Mouse (Mus musculus) small intestine, adult 2 months (tissue): Measurements from ENCODE around the gene Ldlr.

Source experiments
- CTCF ChIP-seq: fragments of 200-500 bp; IDR thresholded peaks from 2 replicates; pipeline ENCODE4 v1.5.1; 2012; ENCODE audit warnings: low read depth, mild to moderate bottlenecking, control low read depth, inconsistent platforms, low read length, moderate library complexity, mixed read lengths; ENCODE audit not compliant: insufficient replicate concordance, insufficient read length; ENCODE audit errors: extremely low read depth
- POLR2A ChIP-seq: fragments of 200-500 bp; IDR thresholded peaks from 2 replicates; pipeline ENCODE4 v1.6.1; 2012; ENCODE audit warnings: low read depth, mild to moderate bottlenecking, control low read depth, inconsistent platforms, low read length, moderate library complexity

- no peak for TF ChIP-seq CTCF
- no peak for TF ChIP-seq POLR2A
These were observed 44.6 kb downstream of the Ldlr start for GRCm38 (mm10) chr9:21767896-21768295.
